Mouse (Mus musculus): Measurements from ENCODE around the gene Qrfp.
A peak's percentile ranks its signal among the peaks of the same experiment; 100 is the strongest.

The Qrfp gene

DNA sequence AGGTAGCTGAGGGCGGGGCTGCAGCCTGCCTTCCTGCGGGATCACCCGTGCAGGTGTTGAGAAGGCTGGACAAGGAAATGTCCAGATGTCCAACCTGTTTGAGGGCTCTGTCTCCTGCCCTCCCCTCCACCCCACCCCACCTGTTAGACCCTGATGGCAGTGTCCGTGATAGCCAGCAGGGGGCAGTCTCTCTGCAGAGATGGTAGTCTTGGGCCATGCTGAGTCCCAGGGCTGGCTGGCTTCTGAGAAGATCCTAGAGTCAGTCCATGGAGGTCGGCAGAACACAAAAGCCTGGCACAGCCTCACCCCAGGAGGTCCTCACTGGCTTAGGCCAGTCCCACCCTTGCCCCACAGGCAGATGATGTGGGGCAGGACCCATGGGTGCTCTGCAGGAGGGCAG is 5.0 kb upstream of the Qrfp start:
- DNase-seq (ENCODE audit: low spot score in 2 of 2): peak in 1 of 2 experiments; percentile 74

DNA sequence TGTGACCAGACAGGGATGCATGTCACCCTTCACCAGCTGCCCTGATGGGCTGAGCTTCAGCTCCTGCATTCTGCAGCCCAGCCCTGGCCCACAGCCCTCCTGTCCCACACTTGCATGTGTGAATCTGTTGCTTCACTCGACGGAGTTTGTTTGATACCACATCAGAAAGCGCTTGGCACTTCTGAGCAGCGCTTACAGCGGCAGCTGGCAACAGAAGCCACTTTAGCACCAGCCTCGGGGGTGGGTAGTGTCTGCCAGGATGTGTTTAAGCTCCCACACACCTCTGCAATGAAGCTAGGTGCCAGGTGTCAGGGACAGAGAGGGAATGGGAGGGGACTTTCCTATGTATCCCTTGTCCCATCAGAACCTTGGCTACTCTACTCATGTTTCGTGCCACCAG is 4.3 kb upstream of the Qrfp start:
- DNase-seq (ENCODE audit: low spot score in 2 of 2): no peak

DNA sequence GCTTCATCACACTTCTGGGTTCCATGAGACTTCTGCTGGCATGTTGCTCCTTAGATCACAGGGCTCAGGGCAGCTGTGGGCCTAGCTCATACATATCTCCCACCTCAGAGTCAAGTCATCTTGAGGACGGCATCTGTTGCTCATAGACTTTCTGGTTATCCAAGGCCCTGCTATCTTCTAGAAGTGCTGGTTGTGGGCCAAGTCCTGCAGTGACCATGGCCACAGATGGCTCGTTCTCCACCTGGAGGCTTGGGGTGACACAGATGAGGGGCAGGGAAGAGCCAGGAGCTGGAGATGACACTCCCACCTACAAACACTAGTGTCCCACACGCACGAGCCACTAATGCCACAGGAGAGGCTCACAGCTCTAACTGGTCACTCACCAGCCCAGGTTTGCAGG is 3.3 kb upstream of the Qrfp start:
- DNase-seq (ENCODE audit: low spot score in 2 of 2): no peak

DNA sequence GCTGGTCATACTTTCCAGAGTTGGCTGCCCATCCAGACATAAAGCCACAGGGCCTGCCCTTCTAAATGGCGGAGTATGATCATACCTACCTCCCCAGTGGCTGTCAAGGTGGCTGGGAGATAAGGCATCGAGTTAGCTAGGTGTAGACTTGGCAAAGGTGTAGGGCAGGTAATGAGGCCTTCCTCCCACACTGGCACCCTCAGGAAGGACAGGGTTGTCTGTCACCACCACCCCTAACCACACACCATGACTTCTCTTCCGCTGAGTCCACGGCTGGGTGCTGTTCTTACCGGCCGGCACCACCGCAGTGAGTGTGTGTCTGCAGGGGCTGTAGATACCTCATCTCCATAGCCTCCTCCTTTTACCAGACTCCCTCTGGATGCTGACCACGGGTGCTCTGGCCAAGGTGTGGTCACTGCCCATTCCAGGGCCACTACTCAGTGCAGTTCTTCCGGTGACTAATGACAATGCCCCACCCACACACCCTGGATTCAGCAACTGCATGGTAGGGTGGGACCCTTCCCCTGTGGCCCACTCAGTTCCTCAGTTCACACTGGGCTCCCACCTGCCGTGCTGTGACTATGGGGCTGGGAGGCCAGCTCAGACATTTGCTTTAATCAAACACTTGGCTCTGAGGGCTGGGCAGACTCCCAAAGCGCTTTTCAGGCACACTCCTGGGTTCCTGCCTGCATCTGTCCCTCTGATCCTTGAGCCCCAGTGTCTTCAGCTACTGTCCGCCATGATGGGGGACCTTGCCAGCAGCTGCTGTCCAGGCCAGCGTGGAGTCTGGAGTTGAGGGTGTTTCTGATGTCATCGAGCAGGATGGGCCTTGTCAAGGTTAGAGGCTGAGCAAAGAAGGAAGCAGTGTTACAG is 942 bp upstream of the Qrfp start:
- DNase-seq (ENCODE audit: low spot score in 2 of 2): no peak

DNA sequence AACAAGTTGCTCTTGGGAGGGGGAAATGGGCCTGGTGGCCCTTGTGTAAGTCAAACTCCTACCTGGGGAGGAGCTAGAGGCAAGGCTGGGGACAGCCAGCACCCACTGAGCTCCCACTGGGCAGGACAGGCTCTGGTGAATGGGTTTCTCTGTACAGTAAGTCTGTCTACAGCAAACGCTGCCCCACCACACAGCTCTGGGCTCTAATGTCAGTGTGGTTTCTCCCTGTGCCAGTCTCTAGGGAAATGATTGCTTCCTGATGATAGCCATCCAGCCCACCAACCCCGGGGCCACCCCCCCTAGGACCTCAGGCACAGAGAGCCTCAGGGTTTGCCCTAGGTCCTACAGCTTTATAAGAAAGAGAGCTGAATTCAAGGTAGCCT is 1.0 kb downstream of the Qrfp start:
- no peak for DNase-seq (ENCODE audit: low spot score in 2 of 2)

DNA sequence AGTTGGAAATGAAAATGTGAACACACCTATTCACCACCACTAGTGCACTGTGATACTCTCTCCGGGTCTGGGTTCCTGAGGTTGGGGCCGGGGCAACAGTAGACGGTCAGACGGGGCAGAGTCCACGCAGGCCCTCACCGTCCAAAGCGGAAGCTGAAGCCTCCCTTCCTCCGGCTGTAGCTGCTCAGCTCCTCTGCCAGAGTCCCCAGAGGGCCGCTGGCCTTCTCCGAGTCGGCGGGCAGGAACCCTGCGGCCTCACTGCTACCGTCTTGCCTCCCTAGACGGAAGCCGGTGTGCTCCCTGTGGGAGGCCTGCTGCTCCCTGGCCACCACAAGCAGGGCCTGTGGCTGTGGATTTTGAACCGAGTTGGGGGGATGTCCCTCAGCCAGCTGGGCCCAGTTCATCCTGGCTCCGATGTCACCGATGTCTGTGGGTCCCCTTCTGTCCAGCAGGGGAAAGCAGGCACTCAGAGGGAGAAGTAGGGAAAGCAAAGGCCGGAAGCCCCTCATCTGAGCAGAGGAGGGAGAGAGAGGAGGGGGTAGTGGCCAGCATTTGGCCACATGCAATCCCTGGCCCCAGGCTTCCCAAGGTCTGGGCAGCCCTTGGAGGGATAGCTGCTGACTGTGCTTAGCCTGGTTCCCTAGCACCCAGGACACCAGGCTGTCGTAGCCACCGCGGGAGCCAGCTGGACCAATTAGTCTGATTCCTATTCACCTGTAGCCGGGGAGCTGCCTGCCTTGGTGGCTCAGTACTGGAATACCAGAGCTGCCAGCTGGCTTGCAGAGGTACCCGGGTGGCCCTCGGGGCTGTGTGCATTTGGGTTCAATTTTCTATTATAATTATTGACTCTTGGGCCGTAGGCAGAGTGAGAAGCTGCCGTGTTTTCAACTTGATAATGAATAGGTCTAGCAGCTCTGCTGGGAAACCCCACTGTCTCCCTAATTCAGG is 1.7 kb downstream of the Qrfp start:
- no peak for DNase-seq (ENCODE audit: low spot score in 2 of 2)

DNA sequence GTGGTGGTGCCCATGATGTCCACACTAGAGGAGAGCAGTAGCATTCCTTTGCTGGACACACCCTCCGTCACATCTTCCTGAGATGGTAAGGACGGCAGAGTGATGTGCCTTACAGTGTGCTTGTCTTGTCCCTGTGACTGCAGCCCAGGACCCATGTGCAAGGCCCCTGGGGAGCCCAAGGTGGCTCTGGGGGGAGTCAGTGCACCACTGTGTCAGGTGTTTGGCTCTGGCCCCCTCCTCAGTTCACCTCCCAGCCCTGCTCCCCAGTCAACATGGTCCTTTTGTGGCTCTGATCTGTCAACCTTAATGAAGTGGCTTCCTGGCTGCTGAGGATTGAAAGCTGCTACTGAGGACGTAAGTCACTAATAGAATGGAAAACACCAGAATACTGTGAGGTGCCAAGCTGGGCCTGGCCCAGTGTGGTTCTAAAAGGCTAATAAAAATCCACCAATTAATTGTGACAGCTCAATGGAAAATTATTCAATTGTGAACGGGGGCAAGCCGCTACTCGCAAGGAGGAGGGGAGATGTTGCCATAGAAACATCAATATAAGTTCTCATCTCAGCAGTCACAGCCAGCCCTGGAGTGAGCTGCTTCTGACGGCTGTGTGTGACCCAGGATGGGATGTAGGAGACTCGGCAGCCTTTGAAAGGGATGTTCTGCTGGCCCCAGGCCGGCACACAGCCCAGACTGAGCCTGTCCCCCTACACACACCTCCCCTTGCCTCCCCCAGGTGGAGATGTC is 3.6 kb downstream of the Qrfp start:
- no peak for DNase-seq (ENCODE audit: low spot score in 2 of 2)

DNA sequence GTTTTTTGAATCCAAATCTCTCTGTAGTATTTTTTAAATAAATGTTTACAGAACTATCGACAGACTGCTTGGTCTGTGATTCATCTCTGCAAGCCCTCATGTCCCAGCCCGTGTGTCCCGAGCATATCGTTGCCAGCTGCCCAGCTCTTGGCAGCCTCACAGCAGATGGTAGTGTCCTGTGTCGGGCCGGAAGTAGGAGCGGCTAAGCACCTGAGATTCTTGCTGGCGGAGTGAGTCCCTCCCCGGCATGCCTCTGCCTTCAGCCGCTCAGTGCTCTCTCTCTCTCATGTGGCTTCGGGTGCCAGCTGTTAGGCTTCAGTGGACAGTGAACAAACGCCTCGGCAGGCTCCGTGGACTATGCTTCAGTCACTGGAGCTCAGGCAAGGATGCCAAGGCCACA is 6.9 kb downstream of the Qrfp start:
- DNase-seq (ENCODE audit: low spot score in 2 of 2): no peak

DNA sequence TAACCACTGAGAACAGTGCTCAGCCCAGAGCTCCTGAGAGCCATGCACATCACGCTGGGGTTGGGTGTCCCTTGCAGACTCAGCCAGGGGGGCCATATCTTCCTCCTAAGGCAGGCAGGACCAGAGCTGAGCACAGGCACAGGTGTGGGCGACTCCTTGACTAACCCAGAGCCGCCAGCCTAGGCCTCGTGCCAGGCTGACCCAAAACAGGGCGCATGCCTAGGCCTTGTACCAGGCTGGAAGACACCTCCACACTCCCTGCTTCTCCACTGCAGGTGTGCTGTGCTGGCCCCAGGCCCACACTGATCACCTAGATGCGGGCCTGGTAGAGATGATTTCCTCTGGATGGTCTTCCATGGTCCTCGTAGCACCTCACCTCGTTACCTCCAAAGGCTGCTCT is 7.6 kb downstream of the Qrfp start:
- DNase-seq (ENCODE audit: low spot score in 2 of 2): no peak

DNA sequence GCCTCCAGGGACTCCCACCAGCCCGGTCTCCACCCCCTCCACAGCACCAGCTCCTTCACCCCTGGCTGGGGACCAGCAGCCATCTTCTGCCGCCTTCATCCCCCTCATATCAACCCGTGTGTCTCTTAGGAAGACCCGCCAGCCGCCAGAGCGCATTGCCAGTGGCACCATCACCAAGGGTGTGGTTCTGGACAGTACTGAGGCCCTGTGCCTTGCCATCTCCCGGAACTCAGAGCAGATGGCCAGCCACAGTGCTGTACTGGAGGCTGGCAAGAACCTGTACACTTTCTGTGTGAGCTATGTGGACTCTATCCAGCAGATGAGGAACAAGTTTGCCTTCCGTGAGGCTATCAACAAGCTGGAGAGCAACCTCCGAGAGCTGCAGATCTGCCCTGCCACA is 9.0 kb downstream of the Qrfp start:
- DNase-seq (ENCODE audit: low spot score in 2 of 2): no peak

DNA sequence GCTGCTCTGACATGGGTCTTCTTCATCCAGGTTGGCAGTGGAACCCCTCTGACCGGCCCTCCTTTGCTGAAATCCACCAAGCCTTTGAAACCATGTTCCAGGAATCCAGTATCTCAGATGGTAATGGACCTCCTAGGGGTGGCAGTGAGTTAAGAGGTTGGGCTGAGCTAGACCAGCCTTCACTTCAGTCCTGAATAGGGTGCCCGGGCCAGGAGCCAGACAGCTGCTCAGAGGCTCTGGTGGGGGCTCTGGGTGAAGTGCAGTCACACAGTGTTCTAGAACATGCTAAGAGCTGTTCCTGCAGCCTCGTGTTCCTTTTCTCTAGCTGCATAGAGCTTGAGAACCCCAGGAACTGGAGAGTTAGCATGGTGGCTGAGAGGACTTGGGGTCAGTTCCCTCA is 13.4 kb downstream of the Qrfp start:
- no peak for DNase-seq (ENCODE audit: low spot score in 2 of 2)

DNA sequence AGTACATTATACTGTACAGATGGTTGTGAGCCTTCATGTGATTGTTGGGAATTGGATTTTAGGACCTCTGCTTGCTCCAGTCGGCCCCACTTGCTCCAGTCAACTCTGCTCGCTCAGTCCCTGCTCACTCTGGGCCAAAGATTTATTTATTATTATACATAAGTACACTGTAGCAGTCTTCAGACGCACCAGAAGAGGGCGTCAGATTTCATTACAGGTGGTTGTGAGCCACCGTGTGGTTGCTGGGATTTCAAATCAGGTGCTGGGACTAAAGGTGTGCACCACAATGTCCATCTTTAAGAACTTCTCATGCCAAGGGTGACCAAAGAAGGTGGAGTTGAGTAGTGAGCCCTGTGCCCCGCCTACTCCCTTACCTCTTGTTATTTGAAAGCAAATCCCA is 17.8 kb downstream of the Qrfp start:
- DNase-seq (ENCODE audit: low spot score in 2 of 2): no peak

DNA sequence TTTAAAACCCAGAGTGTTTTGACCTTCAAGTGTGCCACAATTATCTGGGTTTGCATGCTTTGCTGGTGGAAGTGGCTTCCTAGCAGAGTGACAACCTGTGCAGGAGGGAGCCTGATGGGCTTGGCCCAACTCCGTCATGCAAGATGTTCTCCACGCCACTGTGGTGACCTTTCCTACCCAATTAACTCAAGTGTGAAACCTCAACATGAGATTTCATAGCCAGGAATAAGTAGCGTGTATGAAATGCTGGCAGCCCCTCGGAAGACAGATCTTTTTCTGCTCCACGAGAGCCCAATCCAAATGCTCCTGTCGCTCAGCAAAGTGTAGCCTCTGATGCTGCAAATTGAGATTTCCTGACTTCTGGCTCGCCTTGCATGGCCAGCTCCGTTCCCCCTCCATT is 19.1 kb downstream of the Qrfp start:
- no peak for DNase-seq (ENCODE audit: low spot score in 2 of 2)

DNA sequence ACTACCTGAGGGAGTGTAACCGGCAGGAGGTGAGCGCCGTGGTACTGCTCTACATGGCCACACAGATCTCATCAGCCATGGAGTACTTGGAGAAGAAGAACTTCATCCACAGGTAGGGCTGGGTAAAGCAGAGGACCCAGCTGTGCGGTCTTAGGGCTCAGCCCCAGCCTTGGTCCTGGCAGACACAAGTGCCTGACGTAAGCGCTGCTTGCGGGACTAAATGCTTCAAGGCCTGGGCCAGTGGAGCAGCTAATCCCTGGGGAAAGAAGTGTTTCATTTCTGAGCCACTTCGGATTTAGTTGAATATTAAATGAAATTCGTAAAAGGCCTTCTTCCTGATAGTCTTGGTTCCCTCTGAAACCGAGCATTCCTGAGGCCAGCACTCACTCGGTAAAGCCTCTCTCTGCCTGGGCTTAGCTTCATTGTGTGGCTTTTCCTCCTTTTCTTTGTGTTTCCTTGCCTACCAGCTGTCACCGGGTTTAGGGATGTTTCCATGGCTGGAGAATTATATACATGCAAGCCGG is 19.6 kb downstream of the Qrfp start:
- DNase-seq (ENCODE audit: low spot score in 2 of 2): no peak

DNA sequence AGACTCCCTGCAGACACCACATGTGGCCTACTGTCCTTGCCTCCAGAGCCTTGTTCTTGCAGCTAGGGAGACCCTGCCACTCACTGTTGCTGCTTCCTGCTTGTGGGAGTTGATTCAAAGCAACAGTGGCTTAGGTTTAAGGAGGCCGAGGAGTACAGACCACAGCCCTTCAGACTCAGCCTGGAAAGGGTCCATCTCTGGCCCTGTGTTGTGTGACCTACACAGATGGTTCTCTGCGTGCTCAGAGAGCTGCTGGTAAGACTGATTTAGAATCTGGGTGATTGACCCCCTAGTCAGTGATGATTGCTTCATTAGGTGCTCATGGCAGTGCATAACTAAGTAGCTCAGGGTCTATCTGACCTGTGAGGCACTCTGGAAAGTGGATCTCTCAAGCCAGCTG is 21.2 kb downstream of the Qrfp start:
- DNase-seq (ENCODE audit: low spot score in 2 of 2): no peak

DNA sequence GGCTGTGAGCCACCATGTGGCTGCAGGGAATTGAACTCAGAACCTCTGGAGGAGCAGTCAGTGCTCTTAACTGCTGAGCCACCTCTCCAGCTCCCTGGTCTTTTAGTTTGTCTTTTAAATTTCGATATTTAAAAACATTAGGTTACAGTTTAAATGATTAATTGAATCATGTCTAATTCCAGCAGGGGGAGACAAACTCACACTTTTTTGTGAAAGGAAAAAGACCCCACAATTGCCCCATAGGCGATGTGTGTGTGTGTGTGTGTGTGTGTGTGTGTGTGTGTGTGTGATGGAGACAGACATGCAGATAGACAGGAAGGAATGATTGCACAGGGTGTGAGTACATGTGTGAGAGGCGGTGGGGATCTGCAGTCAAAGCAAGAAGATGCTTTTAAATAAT is 22.2 kb downstream of the Qrfp start:
- DNase-seq (ENCODE audit: low spot score in 2 of 2): no peak

DNA sequence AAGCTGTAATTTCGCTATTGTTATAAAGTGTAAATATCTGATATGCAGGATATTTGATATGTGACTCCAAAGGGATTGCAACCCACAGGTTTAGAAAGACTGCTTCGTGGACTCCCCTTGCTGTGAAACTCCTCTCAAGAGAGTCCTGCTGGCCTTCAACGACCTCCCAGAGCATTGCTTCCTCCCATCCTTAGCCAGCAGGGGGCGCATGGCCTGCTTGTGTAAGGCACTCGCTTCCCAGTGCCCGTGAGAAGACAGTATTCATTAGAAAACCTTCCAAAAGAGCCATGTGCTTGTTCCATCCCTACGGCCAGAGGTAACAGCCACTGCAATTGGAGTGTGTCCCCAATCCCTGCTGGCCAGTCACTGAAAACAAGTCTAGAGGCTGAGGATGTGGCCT is 23.4 kb downstream of the Qrfp start:
- DNase-seq (ENCODE audit: low spot score in 2 of 2): peak; percentile 56 to 85

DNA sequence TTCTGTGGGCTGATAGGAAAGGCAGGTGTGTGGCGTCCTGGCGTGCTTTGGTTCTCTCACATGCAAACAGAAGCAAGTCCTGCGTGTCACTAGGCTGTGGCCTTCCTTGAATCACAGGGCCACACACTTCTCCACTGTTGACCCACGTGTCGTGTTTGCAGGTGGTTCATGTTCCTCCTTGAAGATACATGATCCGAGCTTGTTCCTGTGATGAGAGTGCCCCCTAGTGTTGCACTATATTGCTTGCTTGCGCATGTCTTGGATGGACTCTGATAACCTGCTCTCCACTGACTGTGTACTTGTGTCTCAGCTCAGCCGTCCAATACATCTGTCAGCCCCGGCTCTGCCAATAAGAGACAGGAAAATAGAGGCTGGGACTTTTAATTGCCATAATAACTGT is 25.3 kb downstream of the Qrfp start:
- peak; percentile 58 to 72 for DNase-seq (ENCODE audit: low spot score in 2 of 2)

DNA sequence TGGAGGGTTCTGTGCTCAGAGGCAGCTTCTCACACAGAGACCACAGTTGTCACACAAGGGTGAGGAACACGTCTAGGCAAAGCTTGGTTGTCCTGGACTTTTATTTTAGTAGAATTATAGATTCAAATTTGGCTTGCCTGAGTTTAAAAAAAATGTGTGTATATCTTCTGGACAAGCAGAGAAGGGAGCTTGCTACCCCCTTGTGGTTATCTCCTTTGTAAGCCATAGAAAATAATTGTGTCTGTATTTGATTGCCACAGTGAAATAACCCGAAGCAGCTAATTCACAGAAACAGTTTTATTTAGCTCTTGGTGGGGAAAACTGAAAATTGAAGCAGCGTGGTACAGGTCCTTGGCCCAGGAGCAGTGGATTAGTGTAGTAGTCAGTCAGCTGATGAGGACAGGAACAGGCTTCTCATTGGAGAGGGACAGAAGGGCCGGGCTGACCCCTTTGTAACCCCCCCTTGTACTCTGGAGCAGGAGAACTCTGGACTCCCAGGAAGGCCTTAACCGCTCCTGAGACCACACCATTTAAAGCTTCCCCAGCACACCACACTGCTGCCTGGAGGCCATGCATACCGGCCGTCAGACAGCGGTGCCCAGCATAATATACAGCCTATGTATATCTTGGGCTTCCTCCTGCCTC is 27.3 kb downstream of the Qrfp start:
- DNase-seq (ENCODE audit: low spot score in 2 of 2): no peak

DNA sequence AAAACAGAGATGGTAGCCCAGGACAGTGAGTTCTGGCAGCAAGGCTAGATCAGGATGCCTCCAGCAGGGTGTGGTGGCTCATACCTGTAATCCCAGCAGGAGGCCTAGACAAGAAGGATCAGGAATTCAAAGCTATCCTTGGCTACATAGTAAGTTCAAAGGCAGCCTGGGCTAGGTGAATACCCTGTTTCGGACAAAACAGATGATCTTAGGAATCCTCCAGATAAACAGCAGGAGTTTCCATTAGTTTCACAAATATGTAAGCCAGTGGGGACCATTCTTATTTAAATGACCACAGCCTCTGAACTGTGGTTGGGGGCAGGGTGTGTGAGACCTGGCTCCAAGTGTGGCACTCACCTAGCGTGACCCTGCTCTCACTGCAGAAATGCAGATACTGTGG is 31.1 kb downstream of the Qrfp start:
- DNase-seq (ENCODE audit: low spot score in 2 of 2): no peak

DNA sequence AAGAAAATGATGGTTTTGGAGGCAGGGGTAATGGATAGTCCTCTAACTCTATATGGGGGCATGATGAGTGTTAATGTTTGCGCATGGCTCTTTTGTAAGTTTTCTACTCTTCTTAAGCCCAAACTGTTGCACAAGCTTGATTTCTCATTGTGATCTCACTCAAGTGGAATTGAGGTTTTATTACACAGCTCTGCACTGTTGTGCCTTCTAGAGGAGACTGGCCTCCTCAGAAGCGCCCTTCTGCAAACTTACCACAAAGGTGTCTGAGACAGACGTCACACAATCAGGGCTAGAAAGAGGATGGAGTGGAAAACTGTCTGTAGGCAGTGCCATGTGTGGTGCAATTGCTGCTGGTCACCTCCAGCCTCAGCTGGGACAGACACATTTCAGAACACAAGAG is 33.9 kb downstream of the Qrfp start:
- DNase-seq (ENCODE audit: low spot score in 2 of 2): no peak
